18 mouse cellular contexts compared by ENCODE assay signal in genomic region chr13:98030041-98030440, GRCm38 (mm10).
DNase-seq lines count a peak whose midpoint lies in the region; ATAC-seq and TF ChIP-seq lines count a peak whose summit lies in the region.
"Had no signal": no experiment of that assay in that cellular context is flagged by ENCODE, and none has a peak within 500 bp of the region (broad histone marks: within the 10 kb centered on the region; RNA-seq: fewer than 3 reads in every experiment).

No protein-coding gene starts in this region.

- H3K79me2 ChIP-seq in heart, adult 2 months (replicated peaks; ENCODE audit: control insufficient read depth, insufficient read depth, low read length), result no peaks in the 10 kb centered on the region

- H3K4me1 ChIP-seq in heart, adult 2 months (ENCODE audit: control insufficient read depth, insufficient read depth, low read length), result peaks cover 10% of the 10 kb centered on the region
- no peaks in the 10 kb centered on the region; the same call in 1 of the 2 replicates for H3K4me1 ChIP-seq in lung, postnatal 0 days (ENCODE audit: insufficient read depth, low read depth, low read length)

- ATAC-seq in lung, postnatal 0 days, result no peak
- ATAC-seq: forebrain, embryonic 14.5 days; inflammation-experienced regulatory T-cells, adult 6 months had no signal

- H3K27me3 ChIP-seq in heart, adult 2 months (ENCODE audit: control insufficient read depth, insufficient read depth, low read length), result no peaks in the 10 kb centered on the region
- H3K27me3 ChIP-seq in lung, postnatal 0 days (replicated peaks; ENCODE audit: insufficient read depth, low read length), result no peaks in the 10 kb centered on the region
- H3K27me3 ChIP-seq: embryonic facial prominence, embryonic 13.5 days; neural tube, embryonic 15.5 days had no signal

- no peak for TF ChIP-seq EP300 in heart, adult 2 months (IDR thresholded peaks at IDR 0.05; ENCODE audit: insufficient read depth, low read depth, low read length)
- no peak for TF ChIP-seq EP300 in lung, postnatal 0 days (IDR thresholded peaks at IDR 0.05)

- no peak for DNase-seq in heart, adult 2 months
- DNase-seq in heart, postnatal 4 days, result no peak
- peak; percentile 45 for DNase-seq in lung, postnatal 10 days
- no peak for DNase-seq in lung, postnatal 0 days (ENCODE audit: low spot score)
- peak; percentile 81 for DNase-seq in ZHBTc4 (ENCODE audit: low read depth, low spot score)
- DNase-seq in left cerebral cortex, adult 11 months (ENCODE audit: low spot score), result no peak
- DNase-seq in cerebellum, adult 11 months, result no peak
- DNase-seq: cerebellum, adult 2 months; cerebellum, postnatal 25 days; kidney, adult 18-20 months; thymus, adult 18-20 months; thymus, postnatal 4 days had no signal

- intact Hi-C loops in heart, adult 2 months (cut with DNase I), result loop anchor here (2.0 to 5.0 kb wide), 3 partner anchors 177 to 272 kb away; partner anchors contain the start of gene Arhgef28

- peak overlapping the region; percentile 31; the same call in 1 of the 2 replicates for H3K27ac ChIP-seq in heart, adult 2 months
- no peak overlapping the region for H3K27ac ChIP-seq in lung, postnatal 0 days (ENCODE audit: low read length)
- H3K27ac ChIP-seq: embryonic facial prominence, embryonic 13.5 days; midbrain, embryonic 10.5 days; neural tube, embryonic 15.5 days had no signal

- no peak for TF ChIP-seq POLR2A in heart, adult 2 months (IDR thresholded peaks at IDR 0.05; ENCODE audit: insufficient read depth, low read depth, low read length)

- no peak for TF ChIP-seq CTCF in heart, adult 2 months (IDR thresholded peaks at IDR 0.05)
- TF ChIP-seq CTCF in lung, postnatal 0 days (IDR thresholded peaks at IDR 0.05), result no peak

- H3K4me3 ChIP-seq in heart, adult 2 months, result no peak overlapping the region
- H3K4me3 ChIP-seq in lung, postnatal 0 days (ENCODE audit: low read depth, low read length), result no peak overlapping the region
- H3K4me3 ChIP-seq: embryonic facial prominence, embryonic 13.5 days; midbrain, embryonic 10.5 days; neural tube, embryonic 15.5 days had no signal

- no peak overlapping the region for H3K4me2 ChIP-seq in lung, postnatal 0 days (replicated peaks; ENCODE audit: low read depth, low read length)
- H3K4me2 ChIP-seq: embryonic facial prominence, embryonic 13.5 days; heart, embryonic 11.5 days; neural tube, embryonic 15.5 days had no signal

- H3K9ac ChIP-seq in heart, adult 2 months (ENCODE audit: low read depth, low read length), result no peak overlapping the region
- no peak overlapping the region for H3K9ac ChIP-seq in lung, postnatal 0 days (replicated peaks; ENCODE audit: low read depth)
- H3K9ac ChIP-seq: embryonic facial prominence, embryonic 13.5 days; neural tube, embryonic 15.5 days had no signal

- H3K9me3 ChIP-seq in lung, postnatal 0 days (ENCODE audit: low read length), result no peaks in the 10 kb centered on the region
- H3K9me3 ChIP-seq: embryonic facial prominence, embryonic 13.5 days; midbrain, embryonic 10.5 days; neural tube, embryonic 15.5 days had no signal

- no peaks in the 10 kb centered on the region for H3K36me3 ChIP-seq in heart, adult 2 months (ENCODE audit: control insufficient read depth, insufficient read depth, low read length)
- H3K36me3 ChIP-seq in lung, postnatal 0 days (ENCODE audit: insufficient read depth, low read length), result no peaks in the 10 kb centered on the region
- H3K36me3 ChIP-seq: embryonic facial prominence, embryonic 13.5 days; midbrain, embryonic 10.5 days; neural tube, embryonic 15.5 days had no signal

- 25% methylated on average over 5 of the region's 5 CpGs for WGBS in heart, adult 2 months
- WGBS in lung, postnatal 0 days, result 19% methylated on average over 5 of the region's 5 CpGs

Comparison
In these comparisons a context has a peak if more than half of its experiments do, and no peak if none do; other contexts are left out.
1. DNase-seq: peak in lung, postnatal 10 days (single experiment) and ZHBTc4 (single experiment); none in heart, adult 2 months (0 of 2), heart, postnatal 4 days (single experiment), lung, postnatal 0 days (single experiment), left cerebral cortex, adult 11 months (single experiment) and cerebellum, adult 11 months (single experiment).